Mouse (Mus musculus): ENCODE measurements around the gene Qtrt1.
A peak's percentile ranks its signal among the peaks of the same experiment; 100 is the strongest.

The Qtrt1 gene

GRCm38 (mm10) chr9:21411669-21412550, at the start of gene Qtrt1:
Gene Qtrt1, plus strand, starts transcription at chr9:21411837.
- peak; percentile 87 for DNase-seq (ENCODE audit: low spot score in 2 of 2)

- DNase-seq (ENCODE audit: low spot score in 2 of 2), result peak in 1 of 2 experiments; percentile 54
Measured at GRCm38 (mm10) chr9:21366541-21367220, 45.0 kb upstream of the Qtrt1 start.

- peak; percentile 100 for DNase-seq (ENCODE audit: low spot score in 2 of 2)
Measured at GRCm38 (mm10) chr9:21367357-21368111, 44.1 kb upstream of the Qtrt1 start, which contains the start of gene Ilf3. Gene Ilf3, plus strand, starts transcription at chr9:21367871.

- peak; percentile 63 to 64 for DNase-seq (ENCODE audit: low spot score in 2 of 2)
Measured at GRCm38 (mm10) chr9:21368131-21368584, 43.5 kb upstream of the Qtrt1 start.

GRCm38 (mm10) chr9:21369080-21369479, 42.6 kb upstream of the Qtrt1 start:
- no peak for DNase-seq (ENCODE audit: low spot score in 2 of 2)

- DNase-seq (ENCODE audit: low spot score in 2 of 2), result no peak
Measured at GRCm38 (mm10) chr9:21370876-21371275, 40.8 kb upstream of the Qtrt1 start.

GRCm38 (mm10) chr9:21372508-21372907, 39.1 kb upstream of the Qtrt1 start:
- DNase-seq (ENCODE audit: low spot score in 2 of 2), result no peak

GRCm38 (mm10) chr9:21379195-21379594, 32.4 kb upstream of the Qtrt1 start:
- no peak for DNase-seq (ENCODE audit: low spot score in 2 of 2)

- no peak for DNase-seq (ENCODE audit: low spot score in 2 of 2)
Measured at GRCm38 (mm10) chr9:21380868-21381267, 30.8 kb upstream of the Qtrt1 start.

GRCm38 (mm10) chr9:21383966-21384365, 27.7 kb upstream of the Qtrt1 start:
- no peak for DNase-seq (ENCODE audit: low spot score in 2 of 2)

GRCm38 (mm10) chr9:21392646-21393175, 18.9 kb upstream of the Qtrt1 start:
- no peak for DNase-seq (ENCODE audit: low spot score in 2 of 2)

- DNase-seq (ENCODE audit: low spot score in 2 of 2), result no peak
Measured at GRCm38 (mm10) chr9:21395692-21396091, 15.9 kb upstream of the Qtrt1 start.

GRCm38 (mm10) chr9:21397170-21397569, 14.5 kb upstream of the Qtrt1 start:
- no peak for DNase-seq (ENCODE audit: low spot score in 2 of 2)

GRCm38 (mm10) chr9:21401042-21401441, 10.6 kb upstream of the Qtrt1 start:
- DNase-seq (ENCODE audit: low spot score in 2 of 2), result no peak

- DNase-seq (ENCODE audit: low spot score in 2 of 2), result no peak
Measured at GRCm38 (mm10) chr9:21402764-21403253, 8.8 kb upstream of the Qtrt1 start.

GRCm38 (mm10) chr9:21403745-21404144, 7.9 kb upstream of the Qtrt1 start:
- no peak for DNase-seq (ENCODE audit: low spot score in 2 of 2)

GRCm38 (mm10) chr9:21405525-21405924, 6.1 kb upstream of the Qtrt1 start:
- no peak for DNase-seq (ENCODE audit: low spot score in 2 of 2)

GRCm38 (mm10) chr9:21407951-21408350, 3.7 kb upstream of the Qtrt1 start:
- no peak for DNase-seq (ENCODE audit: low spot score in 2 of 2)

- DNase-seq (ENCODE audit: low spot score in 2 of 2), result no peak
Measured at GRCm38 (mm10) chr9:21408624-21409023, 3.0 kb upstream of the Qtrt1 start.

GRCm38 (mm10) chr9:21409592-21410317, 1.9 kb upstream of the Qtrt1 start:
- peak; percentile 61 to 75 for DNase-seq (ENCODE audit: low spot score in 2 of 2)

- DNase-seq (ENCODE audit: low spot score in 2 of 2), result no peak
Measured at GRCm38 (mm10) chr9:21417866-21418265, 6.2 kb downstream of the Qtrt1 start.

All from frontal cortex, postnatal 14 days (tissue).